Mouse (Mus musculus): Measurements from ENCODE around the gene 2310022A10Rik. TPM values are rescaled to one million over a fixed set of nuclear protein-coding genes. Genes with fewer than 3 reads are reported as not detected.

Gene 2310022A10Rik
- polyA plus RNA-seq, 1 experiment: 25.9 TPM

DNA sequence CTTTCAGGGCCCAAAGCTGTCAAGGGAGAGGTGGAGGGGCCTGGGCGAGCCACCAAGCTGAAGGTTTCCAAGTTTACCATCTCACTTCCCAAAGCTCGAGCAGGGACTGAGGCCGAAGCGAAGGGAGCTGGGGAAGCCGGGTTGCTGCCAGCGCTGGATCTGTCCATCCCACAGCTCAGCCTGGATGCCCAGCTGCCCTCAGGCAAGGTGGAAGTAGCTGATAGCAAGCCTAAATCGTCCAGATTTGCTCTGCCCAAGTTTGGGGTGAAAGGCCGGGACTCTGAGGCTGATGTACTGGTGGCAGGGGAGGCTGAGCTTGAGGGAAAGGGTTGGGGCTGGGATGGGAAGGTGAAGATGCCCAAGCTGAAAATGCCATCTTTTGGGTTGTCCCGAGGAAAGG is 34.7 kb upstream of the 2310022A10Rik start:
- 87% methylated on average over 9 of the region's 9 CpGs for WGBS
- H3K4me1 ChIP-seq (ENCODE audit: control insufficient read depth, insufficient read depth, insufficient read length): no peaks in the 10 kb centered on the region
- H3K27me3 ChIP-seq (ENCODE audit: control insufficient read depth, insufficient read depth, low read length): no peaks in the 10 kb centered on the region
- no peak overlapping the region for H3K4me3 ChIP-seq (ENCODE audit: extremely low read depth, insufficient read depth, insufficient read length)
- no peak for TF ChIP-seq POLR2A (IDR thresholded peaks at IDR 0.05; ENCODE audit: low read depth, low read length)
- TF ChIP-seq CTCF (IDR thresholded peaks at IDR 0.05; ENCODE audit: extremely low read depth, insufficient read depth, insufficient read length, insufficient replicate concordance): no peak
- H3K27ac ChIP-seq (ENCODE audit: insufficient read depth, low read length): no peak overlapping the region
- no peak for DNase-seq (ENCODE audit: low read depth in 1 of 2, low spot score in 2 of 2)
- H3K36me3 ChIP-seq (ENCODE audit: control insufficient read depth, insufficient read depth, low read length): no peaks in the 10 kb centered on the region

DNA sequence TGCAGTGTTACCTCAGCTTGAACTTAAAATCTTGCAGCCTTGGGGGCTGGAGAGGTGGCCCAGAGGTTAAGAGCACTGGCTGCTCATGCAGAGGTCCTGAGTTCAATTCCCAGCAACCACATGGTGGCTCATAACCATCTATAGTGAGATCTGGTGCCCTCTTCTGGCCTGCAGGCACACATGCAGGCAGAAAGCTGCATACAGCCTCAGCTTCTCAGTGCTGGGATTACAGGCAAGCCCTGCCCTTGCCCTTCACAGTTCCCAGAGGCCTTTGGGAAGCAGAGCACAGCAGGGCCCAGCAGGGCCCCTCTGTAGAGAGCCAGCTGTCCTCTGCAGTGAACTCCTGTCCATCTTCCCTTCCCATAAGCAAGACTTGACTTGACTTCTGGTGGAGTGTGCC is 32.9 kb upstream of the 2310022A10Rik start:
- Histone ChIP-seq H3K36me3 (ENCODE audit: control insufficient read depth, insufficient read depth, low read length) (no peaks in the 10 kb centered on the region), H3K4me3 (ENCODE audit: extremely low read depth, insufficient read depth, insufficient read length) (no peak overlapping the region), H3K27me3 (ENCODE audit: control insufficient read depth, insufficient read depth, low read length) (no peaks in the 10 kb centered on the region), H3K4me1 (ENCODE audit: control insufficient read depth, insufficient read depth, insufficient read length) (no peaks in the 10 kb centered on the region), H3K27ac (ENCODE audit: insufficient read depth, low read length) (no peak overlapping the region)
- no peak for DNase-seq (ENCODE audit: low read depth in 1 of 2, low spot score in 2 of 2)
- no peak for TF ChIP-seq POLR2A (IDR thresholded peaks at IDR 0.05; ENCODE audit: low read depth, low read length)
- TF ChIP-seq CTCF (IDR thresholded peaks at IDR 0.05; ENCODE audit: extremely low read depth, insufficient read depth, insufficient read length, insufficient replicate concordance): no peak

DNA sequence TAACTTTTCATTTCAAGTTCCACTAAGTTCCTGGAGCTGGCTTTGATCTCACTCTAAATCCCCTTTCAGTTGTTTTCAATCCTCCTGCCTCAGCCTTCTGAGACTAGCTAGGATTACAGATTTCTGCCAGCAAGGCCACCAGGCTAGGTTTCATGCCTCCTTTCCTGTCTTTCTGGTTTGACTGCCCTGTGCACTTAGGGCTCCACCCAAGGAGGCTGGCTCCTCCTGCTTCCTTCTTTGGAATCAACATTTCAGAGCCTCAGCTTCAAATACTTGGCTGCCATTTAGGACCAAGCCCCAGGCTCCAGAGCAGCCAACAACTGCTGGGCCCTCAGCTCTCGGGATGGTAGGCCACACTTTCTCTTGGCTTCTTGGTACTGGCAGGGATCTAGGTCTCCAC is 32.4 kb upstream of the 2310022A10Rik start:
- H3K4me3 ChIP-seq (ENCODE audit: extremely low read depth, insufficient read depth, insufficient read length): no peak overlapping the region
- no peaks in the 10 kb centered on the region for H3K4me1 ChIP-seq (ENCODE audit: control insufficient read depth, insufficient read depth, insufficient read length)
- DNase-seq (ENCODE audit: low read depth in 1 of 2, low spot score in 2 of 2): no peak
- 73% methylated on average over 1 of the region's 1 CpGs for WGBS
- no peaks in the 10 kb centered on the region for H3K27me3 ChIP-seq (ENCODE audit: control insufficient read depth, insufficient read depth, low read length)
- no peak overlapping the region for H3K27ac ChIP-seq (ENCODE audit: insufficient read depth, low read length)
- TF ChIP-seq CTCF (IDR thresholded peaks at IDR 0.05; ENCODE audit: extremely low read depth, insufficient read depth, insufficient read length, insufficient replicate concordance): no peak
- H3K36me3 ChIP-seq (ENCODE audit: control insufficient read depth, insufficient read depth, low read length): no peaks in the 10 kb centered on the region

DNA sequence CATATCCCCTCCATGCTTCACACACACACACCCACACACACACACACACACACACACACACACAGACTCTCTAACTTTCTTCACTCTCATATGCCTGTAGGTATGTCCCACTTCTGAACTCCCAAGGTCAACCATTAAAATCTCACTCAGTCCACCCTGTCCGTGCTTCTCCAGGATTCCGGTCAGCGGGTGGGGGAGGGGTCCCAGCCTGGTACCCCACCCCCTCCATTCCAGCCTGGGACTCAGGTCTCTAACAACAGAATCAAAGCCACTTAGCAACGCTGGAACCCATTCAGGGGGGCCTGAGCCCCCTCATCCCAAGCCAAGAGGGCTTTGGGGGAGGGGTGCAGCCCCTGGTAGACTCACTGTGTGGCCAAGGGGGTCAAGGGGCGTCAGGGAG is 30.1 kb upstream of the 2310022A10Rik start, which contains the start of gene Hipk4:
TSS of gene Hipk4 (plus strand) at position 301 of the 400 bp plus-strand sequence.
- no peak for DNase-seq (ENCODE audit: low read depth in 1 of 2, low spot score in 2 of 2)
- Histone ChIP-seq H3K27ac (ENCODE audit: insufficient read depth, low read length) (no peak within 1 kb of the TSS), H3K27me3 (ENCODE audit: control insufficient read depth, insufficient read depth, low read length) (no peaks in the 10 kb centered on the region), H3K4me1 (ENCODE audit: control insufficient read depth, insufficient read depth, insufficient read length) (no peaks in the 10 kb centered on the region), H3K4me3 (ENCODE audit: extremely low read depth, insufficient read depth, insufficient read length) (no peak within 1 kb of the TSS), H3K36me3 (ENCODE audit: control insufficient read depth, insufficient read depth, low read length) (no peaks in the 10 kb centered on the region)
- 86% methylated on average over 5 of the region's 5 CpGs for WGBS
- TF ChIP-seq POLR2A (IDR thresholded peaks at IDR 0.05; ENCODE audit: low read depth, low read length) (no peak), CTCF (IDR thresholded peaks at IDR 0.05; ENCODE audit: extremely low read depth, insufficient read depth, insufficient read length, insufficient replicate concordance) (no peak)

DNA sequence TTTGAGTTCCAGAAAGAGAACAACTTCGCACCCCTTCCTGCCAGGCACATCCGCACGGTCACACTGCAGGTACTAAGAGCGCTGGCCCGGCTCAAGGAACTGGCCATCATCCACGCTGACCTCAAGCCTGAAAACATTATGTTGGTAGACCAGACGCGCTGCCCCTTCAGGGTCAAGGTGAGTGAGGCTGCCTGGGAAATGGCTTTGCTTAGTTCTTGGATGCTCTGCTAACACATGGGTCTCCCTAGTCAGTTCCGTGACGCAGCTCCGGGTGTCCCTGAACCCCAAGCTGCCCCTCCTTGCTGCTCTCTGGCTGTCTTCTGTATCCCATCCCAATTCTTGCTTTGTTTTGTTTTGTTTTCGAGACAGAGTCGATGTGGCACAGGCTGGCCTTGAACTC is 29.2 kb upstream of the 2310022A10Rik start:
- Histone ChIP-seq H3K36me3 (ENCODE audit: control insufficient read depth, insufficient read depth, low read length) (no peaks in the 10 kb centered on the region), H3K27ac (ENCODE audit: insufficient read depth, low read length) (no peak overlapping the region), H3K27me3 (ENCODE audit: control insufficient read depth, insufficient read depth, low read length) (no peaks in the 10 kb centered on the region), H3K4me1 (ENCODE audit: control insufficient read depth, insufficient read depth, insufficient read length) (no peaks in the 10 kb centered on the region), H3K4me3 (ENCODE audit: extremely low read depth, insufficient read depth, insufficient read length) (no peak overlapping the region)
- WGBS: 94% methylated on average over 13 of the region's 13 CpGs
- DNase-seq (ENCODE audit: low read depth in 1 of 2, low spot score in 2 of 2): no peak
- no peak for TF ChIP-seq CTCF (IDR thresholded peaks at IDR 0.05; ENCODE audit: extremely low read depth, insufficient read depth, insufficient read length, insufficient replicate concordance)
- no peak for TF ChIP-seq POLR2A (IDR thresholded peaks at IDR 0.05; ENCODE audit: low read depth, low read length)

DNA sequence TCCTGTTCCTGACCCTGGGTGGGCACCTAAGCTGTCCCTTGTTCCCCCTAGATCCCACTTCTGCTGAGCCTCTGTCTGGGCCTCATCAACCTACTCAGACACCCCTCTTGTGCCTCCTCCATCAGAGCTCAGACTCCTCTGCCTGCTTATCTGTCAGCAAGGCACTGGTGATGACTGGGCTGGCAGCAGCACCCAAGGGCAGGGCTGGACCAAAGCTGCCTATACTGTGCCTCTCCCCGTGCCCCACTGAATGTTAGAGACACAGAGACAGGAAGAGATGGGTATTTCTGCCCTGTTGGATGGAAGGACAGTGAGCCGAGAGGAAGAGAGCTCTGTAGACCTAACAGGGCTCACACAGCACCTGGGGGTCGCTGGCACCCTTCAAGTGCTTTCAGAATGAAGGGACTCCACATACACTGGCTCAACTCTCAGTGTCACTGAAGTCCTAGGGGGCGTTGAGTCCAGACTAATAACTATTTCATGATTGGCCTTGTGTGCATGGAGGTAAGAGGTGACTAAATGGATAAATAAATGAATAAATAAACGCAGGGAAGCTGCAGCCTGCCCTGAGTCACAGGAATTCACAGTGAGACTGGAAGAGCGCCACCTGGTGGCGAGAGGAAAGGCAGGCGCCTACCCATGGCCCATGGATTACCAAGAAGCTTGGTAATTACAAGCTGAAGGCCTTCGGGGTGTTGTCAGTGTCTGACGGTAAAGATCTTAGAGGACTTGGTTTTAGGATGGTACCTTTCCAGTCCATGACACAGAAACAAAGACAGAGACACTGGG is 26.8 kb upstream of the 2310022A10Rik start:
- Histone ChIP-seq H3K4me1 (ENCODE audit: control insufficient read depth, insufficient read depth, insufficient read length) (no peaks in the 10 kb centered on the region), H3K27ac (ENCODE audit: insufficient read depth, low read length) (no peak overlapping the region), H3K27me3 (ENCODE audit: control insufficient read depth, insufficient read depth, low read length) (no peaks in the 10 kb centered on the region), H3K4me3 (ENCODE audit: extremely low read depth, insufficient read depth, insufficient read length) (no peak overlapping the region), H3K36me3 (ENCODE audit: control insufficient read depth, insufficient read depth, low read length) (no peaks in the 10 kb centered on the region; the same call in 1 of the 2 replicates)
- DNase-seq (ENCODE audit: low read depth in 1 of 2, low spot score in 2 of 2): peak; percentile 46 to 63
- WGBS: 21% methylated on average over 10 of the region's 10 CpGs
- TF ChIP-seq POLR2A (IDR thresholded peaks at IDR 0.05; ENCODE audit: low read depth, low read length) (no peak), CTCF (IDR thresholded peaks at IDR 0.05; ENCODE audit: extremely low read depth, insufficient read depth, insufficient read length, insufficient replicate concordance) (peak; percentile 98)

DNA sequence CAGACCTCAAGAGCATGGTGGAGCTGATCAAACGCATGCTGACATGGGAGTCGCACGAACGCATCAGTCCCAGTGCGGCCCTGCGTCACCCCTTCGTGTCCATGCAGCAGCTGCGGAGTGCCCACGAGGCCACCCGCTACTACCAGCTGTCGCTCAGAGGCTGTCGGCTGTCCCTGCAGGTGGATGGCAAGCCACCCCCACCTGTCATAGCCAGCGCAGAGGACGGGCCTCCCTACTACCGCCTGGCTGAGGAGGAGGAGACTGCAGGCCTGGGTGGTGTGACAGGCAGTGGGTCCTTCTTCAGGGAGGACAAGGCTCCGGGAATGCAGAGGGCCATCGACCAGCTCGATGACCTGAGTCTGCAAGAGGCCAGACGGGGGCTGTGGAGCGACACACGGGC is 24.0 kb upstream of the 2310022A10Rik start:
- Histone ChIP-seq H3K4me1 (ENCODE audit: control insufficient read depth, insufficient read depth, insufficient read length) (no peaks in the 10 kb centered on the region), H3K4me3 (ENCODE audit: extremely low read depth, insufficient read depth, insufficient read length) (no peak overlapping the region), H3K36me3 (ENCODE audit: control insufficient read depth, insufficient read depth, low read length) (peaks cover 14% of the 10 kb centered on the region), H3K27ac (ENCODE audit: insufficient read depth, low read length) (no peak overlapping the region), H3K27me3 (ENCODE audit: control insufficient read depth, insufficient read depth, low read length) (no peaks in the 10 kb centered on the region)
- TF ChIP-seq CTCF (IDR thresholded peaks at IDR 0.05; ENCODE audit: extremely low read depth, insufficient read depth, insufficient read length, insufficient replicate concordance): no peak
- TF ChIP-seq POLR2A (IDR thresholded peaks at IDR 0.05; ENCODE audit: low read depth, low read length): no peak
- WGBS: 93% methylated on average over 21 of the region's 21 CpGs
- DNase-seq (ENCODE audit: low read depth in 1 of 2, low spot score in 2 of 2): no peak

All from spleen, adult 2 months (tissue).